Mouse (Mus musculus): Measurements from ENCODE around the gene Syngr1.
"Not testable (repeated sequence)": the region's sequence is repeated elsewhere in the genome, so short reads cannot be mapped to it uniquely, and the experiment has no call there.

The Syngr1 gene

DNA sequence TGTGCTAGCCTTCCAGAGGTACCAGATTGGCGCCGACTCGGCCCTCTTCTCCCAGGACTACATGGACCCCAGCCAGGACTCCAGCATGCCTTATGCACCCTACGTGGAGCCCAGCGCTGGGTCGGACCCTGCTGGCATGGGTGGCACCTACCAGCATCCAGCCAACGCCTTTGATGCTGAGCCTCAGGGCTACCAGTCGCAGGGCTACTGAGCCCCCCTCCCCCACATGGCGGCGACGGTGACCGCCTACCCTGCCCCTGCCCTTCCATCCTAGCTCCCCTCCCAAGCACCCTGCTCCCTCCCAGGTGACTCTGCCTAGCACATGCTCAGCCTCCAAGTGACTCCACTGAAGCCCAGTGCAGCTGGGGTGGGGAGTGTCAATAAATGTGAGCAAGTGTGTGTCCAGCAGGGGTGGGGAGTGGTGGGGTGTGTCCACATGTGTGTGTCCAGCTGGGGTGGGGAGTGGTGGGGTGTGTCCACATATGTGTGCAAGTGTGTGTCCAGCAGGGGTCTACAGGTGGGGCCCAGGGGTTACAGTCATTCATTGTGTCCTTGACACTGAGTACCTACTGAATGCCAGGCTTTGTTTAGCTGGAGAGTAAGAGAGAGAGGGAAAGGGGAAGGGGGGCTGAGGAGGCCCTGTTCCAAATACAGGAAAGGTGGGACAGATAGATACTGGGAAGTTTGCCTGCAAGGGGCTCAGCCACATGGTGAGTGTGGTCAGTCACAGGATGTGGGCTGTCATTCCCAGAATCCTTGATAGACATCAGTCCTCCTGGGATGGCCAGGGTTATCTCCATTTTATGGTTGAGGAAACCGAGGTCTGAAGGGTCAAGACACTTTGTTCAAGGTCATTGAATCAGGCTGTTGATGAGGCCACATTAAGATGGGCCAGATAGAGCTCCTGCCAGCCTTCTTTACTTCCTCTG lies 25.0 kb downstream of the Syngr1 start:
- DNase-seq (ENCODE audit: low spot score): no peak

DNA sequence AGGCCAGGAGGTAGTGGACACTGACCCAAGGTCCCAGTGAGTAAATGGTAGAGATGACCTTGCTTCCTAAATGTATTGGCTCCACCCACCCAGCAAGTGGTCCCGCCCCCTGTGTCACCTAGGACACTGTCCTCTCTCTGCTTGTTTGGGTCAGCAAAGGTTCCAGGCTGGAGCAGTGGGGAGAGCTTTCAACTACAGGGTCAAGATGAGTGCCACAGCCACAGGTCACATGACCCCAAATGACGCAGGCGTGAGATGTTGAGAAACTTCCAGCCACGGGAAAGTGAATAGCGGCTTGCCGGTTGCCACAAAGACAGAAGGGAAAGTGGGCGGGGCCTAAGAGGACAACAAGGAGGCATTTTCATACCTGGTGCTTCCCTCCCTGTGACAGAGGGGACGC lies 26.0 kb downstream of the Syngr1 start:
- no peak for DNase-seq (ENCODE audit: low spot score)

DNA sequence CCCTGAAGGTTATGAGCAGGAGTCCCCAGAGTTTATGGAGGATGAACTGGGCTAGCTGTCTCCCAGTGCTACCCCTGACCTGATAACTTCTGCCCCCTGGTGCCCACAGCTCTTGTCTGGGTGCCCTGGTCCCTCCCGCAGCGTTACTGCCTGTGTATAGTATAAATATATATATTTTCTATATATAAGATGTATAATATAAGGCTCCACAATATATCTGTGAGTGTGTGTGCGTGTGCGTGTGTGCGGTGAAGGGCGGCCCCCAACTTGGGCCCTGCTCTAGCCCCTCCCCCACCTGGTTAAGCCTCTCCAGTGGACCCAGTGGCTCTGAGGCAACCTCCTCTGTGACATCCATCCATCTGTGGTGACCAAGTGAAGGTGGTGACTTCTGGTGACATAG lies 27.9 kb downstream of the Syngr1 start:
- DNase-seq (ENCODE audit: low spot score): no peak

DNA sequence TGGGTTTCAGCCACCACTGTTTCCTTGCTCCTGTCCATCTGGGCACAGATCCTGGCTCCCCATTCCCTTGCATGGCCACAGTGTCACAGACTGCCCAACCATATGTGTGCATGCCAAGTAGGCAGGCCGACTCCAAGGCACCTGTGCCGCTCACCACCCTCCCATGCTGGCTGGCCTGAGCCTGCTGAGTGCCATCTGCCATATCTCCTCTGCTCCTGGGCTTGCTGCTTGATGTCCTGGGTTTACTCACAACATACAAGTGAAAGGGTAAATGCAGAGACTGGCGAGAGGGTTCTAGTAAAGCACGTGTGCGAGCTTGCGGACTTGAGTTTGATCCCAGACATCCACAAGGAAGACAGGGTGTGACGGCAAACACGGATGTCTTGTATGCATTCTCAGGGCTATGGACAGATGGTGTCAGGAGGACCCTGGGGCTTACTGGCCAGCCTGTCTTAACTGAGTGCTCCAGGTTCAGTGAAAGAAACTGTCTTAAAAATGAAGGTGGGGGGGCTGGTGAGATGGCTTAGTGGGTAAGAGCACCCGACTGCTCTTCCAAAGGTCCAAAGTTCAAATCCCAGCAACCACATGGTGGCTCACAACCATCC lies 30.7 kb downstream of the Syngr1 start:
- no peak for DNase-seq (ENCODE audit: low spot score)

DNA sequence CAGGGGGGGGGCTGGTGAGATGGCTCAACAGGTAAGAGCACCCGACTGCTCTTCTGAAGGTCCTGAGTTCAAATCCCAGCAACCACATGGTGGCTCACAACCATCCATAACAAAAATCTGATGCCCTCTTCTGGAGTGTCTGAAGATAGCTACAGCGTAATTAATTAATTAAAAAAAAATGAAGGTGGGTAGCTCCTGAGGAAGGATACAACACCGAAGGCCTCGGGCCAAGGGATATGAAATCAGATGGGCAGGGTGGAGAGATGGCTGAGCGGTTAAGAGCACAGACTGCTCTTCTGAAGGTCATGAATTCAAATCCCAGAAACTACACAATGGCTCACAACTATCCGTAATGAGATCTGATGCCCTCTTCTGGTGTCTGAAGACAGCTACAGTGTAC lies 31.3 kb downstream of the Syngr1 start:
- DNase-seq (ENCODE audit: low spot score): not testable (repeated sequence)

DNA sequence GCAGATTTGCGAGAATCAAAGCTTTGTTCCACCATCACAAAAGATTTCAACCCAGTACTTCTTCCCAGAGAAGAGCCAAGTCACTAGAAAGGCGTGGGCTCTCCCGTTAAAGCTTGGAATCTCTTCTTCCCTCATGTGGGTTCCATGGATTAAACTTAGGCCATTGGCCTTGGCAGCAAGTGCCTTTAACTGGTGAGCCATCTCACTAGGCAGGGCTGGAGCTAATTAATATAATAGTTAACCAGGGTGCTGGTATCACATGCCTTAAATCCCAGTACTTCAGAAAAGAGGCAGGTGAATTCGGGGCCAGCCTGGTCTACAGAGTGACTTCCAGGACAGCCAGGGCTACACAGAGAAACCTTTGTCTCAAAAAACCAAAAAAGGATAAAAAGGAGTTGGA lies 33.5 kb downstream of the Syngr1 start:
- DNase-seq (ENCODE audit: low spot score): no peak

DNA sequence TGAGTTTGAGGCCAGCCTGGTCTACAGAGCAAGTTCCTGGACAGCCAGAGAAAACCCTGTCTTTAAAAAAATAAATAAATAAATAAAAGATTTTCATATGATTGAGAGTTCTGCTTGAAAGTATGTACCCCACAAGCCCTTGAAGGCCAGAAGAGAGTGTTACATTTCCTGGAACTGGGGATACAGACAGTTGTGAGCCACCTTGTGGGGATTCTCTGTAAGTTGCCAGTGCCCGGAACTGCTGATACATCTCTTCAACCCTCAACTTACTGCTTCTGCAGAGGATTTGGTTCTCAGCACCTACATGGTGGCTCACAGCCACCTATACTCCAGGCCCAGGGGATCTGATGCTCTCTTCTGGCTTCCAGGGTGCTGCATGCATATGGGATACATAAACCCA lies 36.1 kb downstream of the Syngr1 start:
- DNase-seq (ENCODE audit: low spot score): no peak

DNA sequence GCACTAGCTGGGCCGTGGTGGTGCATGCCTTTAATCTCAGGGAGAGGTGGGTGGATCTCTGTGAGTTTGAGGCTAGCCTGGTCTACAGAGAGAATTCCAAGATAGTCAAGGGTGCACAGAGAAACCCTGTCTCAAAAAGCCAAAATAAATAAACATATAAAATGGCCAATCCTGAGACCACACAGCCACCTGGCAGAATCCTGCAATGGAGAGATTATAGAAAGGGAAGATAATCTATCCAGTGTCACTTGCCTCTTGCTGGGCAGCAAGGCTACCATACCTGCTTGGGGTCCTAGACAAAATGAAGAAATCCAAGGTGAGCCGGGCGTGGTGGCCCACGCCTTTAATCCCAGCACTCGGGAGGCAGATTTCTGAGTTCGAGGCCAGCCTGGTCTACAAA lies 38.8 kb downstream of the Syngr1 start:
- no peak for DNase-seq (ENCODE audit: low spot score)

DNA sequence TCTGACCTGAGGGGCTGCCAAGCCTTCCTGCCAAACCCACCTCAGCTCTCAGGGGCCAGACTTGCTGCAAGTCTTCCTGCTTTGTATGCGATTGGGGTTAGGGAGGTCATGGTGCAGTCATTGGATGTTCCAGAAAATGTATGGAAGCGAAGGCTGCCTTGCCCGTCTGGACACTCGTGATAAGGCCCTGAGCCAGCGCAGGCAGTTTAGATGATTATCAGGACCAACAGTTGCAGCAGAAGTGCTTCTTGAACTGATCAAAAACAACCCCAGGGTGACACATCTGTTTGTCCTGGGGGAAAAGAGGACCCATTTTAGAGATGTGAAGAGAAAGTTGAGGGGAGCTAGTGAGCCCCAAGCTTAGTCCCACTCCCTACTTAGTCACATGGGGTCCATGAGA lies 39.6 kb downstream of the Syngr1 start:
- no peak for DNase-seq (ENCODE audit: low spot score)

DNA sequence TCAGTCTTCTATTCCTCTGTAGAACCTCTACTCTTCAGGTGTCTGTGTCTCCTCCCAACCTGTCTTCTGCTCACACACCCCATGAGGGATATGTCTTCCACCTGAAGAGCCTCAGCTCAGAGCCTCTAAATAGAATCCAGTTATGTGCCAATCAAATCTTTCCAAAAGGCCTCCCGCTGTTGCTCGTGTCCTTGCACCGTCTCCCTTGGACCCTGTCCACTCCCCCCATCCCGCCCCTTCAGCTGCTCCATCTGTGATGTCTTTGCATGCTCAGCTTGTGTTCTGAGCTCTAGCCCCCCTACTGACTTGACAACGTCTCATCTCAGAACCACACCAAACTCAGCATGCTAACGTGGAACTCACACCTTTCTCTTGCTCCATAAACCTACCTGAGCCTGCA lies 40.3 kb downstream of the Syngr1 start:
- DNase-seq (ENCODE audit: low spot score): no peak

DNA sequence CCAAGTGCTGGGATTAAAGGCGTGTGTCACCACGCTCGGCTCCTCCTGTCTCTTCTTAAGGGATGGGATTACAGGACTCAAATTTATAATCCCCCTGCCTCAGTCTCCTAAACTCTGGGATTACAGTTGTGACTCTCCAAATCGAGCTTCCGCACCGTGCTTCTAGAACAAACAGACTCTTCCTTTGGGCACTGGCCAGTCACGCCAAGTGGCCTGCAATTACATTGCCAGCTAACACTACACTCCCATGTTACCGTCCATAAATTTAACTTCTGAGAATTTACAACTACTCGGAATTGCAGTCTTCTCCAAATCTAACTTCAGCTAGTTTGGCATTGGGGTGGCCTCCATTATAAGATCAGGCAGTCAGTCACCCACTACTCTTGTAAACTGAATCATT lies 41.3 kb downstream of the Syngr1 start:
- DNase-seq (ENCODE audit: low spot score): no peak

DNA sequence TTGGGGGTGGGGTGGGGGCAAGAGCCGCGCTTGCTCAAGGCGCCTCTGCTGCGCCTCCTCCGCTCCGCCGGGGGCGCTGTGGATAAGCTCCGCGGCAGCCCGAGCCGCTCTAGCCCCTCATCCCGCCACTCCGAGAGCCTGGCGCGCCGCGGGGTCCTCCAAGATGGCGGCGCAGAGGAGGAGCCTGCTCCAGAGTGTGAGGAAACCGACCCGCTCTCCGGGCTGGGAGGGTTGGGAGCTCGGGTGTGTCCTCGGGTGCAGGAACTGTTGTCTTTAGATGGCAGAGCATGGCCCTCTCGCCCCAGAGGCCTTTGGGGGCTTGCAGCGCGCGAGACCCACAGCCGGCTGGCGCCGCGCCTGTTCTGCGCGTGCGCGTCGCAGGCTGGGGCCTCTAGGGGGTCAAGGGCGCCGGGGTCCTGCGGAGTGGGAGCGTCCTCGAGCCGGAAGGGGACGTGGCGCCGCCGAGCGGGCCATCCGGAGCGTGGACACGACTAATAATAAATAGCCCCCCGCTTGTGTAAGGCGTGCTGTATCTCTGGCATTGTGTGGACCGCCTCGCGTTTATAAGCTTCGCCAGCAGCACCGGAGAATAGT lies 42.0 kb downstream of the Syngr1 start, which contains the start of gene Tab1:
Gene Tab1, plus strand, starts transcription at position 135 of the 594 bp plus-strand sequence.
- DNase-seq (ENCODE audit: low spot score): peak; percentile 89

DNA sequence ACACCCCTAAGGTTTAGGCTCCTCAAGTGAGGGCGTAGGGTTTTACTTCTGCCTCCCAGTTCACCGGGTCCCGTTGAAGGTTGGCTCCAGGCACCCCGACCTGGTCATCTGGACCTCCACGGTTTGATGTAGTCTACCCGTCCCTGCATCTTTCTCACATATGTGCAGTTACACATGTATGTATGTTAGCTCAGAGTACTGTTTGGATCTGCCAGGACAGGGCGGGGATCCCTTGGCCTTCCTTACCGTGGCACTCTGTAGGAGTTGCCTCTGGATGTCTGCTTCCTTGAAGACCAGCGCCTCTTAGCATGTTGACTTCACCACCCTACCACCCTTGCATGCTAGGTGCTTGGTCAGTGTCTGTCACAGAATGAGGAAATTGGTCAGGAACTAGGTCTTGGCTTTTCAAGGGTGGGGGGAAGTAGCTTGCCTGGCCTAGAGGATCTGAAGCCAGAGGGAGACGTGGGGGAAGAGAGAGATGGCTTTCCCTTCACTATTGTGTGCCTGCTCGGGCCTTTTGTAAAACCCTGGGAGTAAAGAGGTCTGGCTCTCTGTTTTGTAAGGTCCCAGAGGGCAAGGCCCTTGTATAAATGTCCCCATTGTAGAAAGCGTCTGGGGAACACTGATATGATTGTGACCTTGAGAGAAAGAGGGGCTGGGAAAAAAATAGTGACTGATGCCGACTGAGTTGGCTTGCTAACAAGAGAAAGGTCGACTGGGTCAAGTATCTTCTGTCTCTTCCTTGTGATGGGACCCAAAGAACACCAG lies 42.7 kb downstream of the Syngr1 start:
- DNase-seq (ENCODE audit: low spot score): no peak

DNA sequence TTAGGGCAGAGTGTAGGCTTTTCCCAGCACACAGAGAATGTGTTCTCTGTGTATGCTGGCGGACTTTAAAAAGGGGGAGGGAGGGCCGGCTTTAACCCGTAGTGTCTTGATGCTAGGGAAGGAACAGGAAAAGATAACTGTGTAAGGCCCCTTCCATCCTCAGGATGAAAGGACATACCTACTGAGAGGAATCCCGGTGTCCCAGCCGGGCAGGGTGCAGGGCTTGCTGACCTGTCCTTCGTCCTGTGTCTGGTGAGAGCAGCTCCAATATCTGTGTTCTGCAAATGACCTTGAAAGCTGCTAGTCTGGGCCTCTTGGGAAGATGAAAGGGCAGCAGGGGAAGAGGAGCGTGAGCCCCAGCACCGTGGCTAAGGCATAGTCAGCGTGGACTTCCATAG lies 43.3 kb downstream of the Syngr1 start:
- DNase-seq (ENCODE audit: low spot score): no peak

DNA sequence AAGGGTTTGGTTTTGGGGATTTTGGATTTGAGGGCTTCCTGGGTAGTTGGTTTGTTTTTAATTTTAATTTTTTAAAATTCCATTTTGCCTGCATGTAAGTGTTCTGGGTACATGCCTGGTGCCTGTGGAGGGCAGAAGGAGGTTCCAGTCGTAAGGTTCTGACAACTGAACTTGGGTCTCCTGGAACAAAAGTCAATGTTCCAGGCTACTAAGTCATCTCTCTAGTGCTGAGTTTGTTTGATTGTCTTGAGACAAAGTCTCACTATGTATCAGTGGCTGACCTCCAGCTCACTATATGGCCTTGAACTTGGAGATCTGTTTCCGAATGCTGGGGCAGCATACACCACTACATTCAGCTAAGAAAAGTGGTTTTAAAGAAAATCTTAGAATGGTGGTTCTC lies 44.4 kb downstream of the Syngr1 start:
- no peak for DNase-seq (ENCODE audit: low spot score)

DNA sequence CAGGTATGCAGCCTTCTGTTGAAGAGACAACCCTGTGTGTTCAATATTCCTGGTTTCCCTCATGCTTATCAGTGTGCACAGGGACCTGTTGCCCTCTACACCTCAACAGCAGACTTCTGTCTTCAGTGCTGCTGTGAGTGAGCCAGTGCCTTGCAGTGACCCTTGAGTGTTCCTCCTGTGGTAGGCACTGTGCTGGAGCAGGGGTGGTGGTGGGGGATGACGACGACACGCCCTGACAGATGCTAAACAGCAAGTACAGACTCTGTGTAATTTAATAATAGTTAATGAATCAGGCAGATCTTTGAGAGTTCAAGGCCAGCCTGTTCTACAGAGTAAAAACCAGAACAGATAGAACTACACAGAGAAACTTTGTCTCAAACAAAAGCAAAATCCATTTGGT lies 45.5 kb downstream of the Syngr1 start:
- DNase-seq (ENCODE audit: low spot score): no peak

DNA sequence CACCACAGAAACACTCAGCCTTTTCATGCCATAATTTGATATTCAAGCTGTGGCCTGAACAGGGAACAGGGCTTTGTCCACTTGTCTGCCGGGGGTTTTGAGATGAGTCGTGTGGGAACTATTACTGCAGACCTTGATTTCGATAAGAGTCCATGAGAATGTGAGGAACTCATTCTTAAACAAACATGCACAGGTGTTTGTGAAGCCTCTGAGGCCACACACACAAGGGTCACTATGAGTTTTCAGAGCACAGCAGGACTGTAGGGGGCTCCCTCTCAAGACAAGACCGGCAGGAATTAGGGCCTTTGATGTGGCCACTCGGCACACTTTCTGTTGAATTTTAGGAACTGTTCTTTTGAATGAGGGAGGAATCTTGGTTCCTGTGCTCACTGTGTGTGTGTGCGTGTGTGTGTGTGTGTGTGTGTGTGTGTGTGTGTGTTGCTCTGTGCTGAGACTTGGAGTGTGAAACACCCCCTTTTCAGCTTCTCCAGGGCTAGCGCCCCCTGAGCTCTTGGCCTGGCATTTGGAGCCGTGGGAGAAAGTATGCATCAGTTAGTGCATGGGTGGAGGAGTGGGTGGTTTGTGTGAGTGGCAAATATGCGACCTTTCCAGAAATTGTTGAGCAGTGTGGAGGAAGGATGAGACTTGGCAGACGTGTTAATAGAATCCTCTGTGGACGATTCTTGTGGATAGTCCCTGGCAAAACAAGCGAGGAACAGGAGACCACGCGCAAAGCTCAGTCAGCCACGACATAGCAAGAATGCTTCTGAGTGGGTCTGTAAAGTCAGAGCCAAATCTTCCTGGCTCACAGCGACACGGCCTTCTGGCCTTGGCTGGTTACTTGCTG lies 47.0 kb downstream of the Syngr1 start:
- no peak for DNase-seq (ENCODE audit: low spot score)

DNA sequence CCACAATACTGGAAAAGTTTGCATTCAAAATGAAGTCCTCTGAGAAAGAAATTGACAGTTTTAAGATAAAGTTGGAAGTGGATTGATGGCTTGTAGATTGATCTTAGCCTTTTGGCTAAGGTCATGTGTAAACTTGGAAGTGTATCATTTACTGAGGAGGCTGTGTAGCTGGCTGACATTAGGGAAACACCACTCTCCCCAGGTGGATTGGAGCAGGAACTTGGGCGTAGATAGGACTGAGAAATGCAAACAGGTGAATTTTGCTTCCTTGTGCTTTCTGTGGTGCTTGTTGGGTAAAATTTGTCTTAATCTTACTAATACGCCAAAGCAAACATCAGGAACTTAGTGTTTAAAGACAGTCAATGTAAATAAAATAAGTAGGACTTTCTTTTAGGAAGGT lies 49.2 kb downstream of the Syngr1 start:
- no peak for DNase-seq (ENCODE audit: low spot score)

DNA sequence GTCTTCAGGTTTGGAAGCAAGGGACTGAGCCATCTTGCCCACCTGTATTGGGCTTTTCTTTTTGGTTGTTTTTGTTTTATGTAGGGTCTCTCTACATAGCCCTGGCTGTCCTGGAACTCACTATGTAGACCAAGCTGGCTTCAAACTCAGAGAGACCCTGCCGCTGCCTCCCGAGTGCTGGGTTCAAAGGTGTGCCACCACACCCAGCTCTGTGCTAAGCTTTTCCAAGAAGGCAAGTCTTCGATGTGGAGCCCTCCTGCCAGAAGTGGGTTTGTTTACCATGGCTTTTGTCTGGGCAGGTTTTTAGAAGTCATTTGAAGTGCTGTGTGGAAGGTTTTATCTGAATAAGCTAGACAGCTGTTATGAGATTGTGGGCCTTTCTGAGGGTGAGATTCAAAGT lies 49.7 kb downstream of the Syngr1 start:
- no peak for DNase-seq (ENCODE audit: low spot score)

DNA sequence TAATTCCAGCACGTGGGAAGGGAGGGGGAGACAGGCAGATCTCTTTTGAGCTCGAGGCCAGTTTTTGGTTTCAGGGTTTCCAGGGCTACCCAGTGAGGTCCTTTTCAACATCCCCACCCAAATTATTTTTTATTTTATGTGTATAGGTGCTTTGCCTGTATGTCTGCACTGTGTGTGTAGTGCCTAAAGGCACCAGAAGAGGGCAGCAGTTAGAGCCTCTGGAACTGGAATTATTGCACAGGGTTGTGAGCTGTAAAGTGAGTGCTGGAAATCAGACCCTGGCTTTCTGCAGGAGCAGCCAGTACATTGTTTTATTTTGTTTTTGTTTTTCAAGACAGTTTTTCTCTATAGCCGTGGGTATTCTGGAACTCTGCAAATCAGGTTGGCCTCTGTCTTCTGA lies 51.0 kb downstream of the Syngr1 start:
- no peak for DNase-seq (ENCODE audit: low spot score)

DNA sequence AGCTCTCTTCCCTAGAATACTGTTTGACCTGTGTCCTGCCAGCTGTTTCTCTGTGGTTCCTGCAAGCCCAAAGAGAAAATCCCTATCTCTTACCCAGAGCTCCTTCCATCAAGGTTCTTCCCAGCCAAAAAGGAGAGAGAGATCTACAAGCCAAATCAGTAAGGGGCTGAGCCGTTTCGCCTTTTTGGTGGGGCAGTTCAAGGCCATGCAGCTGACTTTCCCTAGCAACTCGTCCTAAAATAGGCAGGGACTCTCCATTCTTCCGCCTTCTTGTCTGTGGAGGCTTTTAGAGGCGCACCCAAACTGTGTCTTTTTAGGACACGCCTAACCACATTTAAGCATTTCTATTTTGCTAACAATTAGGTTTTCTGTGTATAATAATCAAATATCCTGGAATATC lies 52.6 kb downstream of the Syngr1 start:
- no peak for DNase-seq (ENCODE audit: low spot score)

DNA sequence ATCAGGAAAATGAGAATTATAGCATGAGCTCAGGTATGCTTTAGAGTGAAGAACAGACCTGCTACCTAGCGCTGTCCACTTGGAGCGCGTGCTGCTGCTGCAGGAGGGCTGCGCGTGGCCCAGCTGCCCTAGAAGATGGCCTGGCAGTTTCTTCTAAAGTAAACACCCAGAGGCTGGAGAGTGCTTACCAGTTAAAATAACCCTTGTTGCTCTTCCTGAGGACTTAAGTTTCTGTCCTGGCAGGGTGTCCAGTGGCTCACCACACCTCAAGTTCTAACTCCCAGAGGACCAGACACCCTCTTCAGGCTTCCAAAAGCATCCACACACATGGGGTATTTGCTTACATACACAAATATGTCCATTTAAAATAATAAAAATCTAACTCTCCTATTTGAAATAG lies 54.3 kb downstream of the Syngr1 start:
- DNase-seq (ENCODE audit: low spot score): no peak

All from urinary bladder, postnatal 25 days (tissue).